Mouse (Mus musculus) c-Kit-negative CD71-positive TER-119-positive erythroid progenitor cells, embryonic 14.5 days (primary cell): ENCODE results near the gene B3gntl1.

Source experiments
- DNase-seq: peaks from one replicate; pipeline ENCODE4 v3.0.0-alpha.2; 2013; ENCODE audit warnings: low read depth, low spot score

The B3gntl1 gene

DNA sequence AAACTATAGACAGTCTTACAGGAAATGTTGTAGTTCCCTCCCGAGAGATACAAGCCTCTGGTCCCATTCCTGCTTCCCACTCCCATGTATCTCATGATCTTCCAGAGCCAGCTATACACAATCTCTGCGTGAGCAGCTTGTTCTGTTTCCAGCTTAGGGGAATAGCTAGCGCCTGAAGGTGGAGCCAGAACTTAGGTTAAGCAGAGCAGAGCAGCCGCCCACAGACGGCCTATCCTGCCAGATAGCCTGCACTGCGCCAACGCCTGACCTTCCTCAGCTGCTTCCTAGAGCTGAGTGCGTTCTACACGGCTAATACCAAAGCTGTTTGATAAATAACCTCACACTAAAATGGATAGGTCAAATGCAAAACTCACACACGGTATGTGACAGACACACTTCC lies 23.1 kb downstream of the B3gntl1 start:
- DNase-seq: no peak

- DNase-seq: no peak
Measured at GRCm38 (mm10) chr11:121648166-121648565, 24.8 kb downstream of the B3gntl1 start.

- no peak for DNase-seq
Measured at GRCm38 (mm10) chr11:121647321-121647720, 25.6 kb downstream of the B3gntl1 start.

- DNase-seq: no peak
Measured at GRCm38 (mm10) chr11:121645394-121645793, 27.6 kb downstream of the B3gntl1 start.

GRCm38 (mm10) chr11:121641501-121642145 lies 31.3 kb downstream of the B3gntl1 start:
- no peak for DNase-seq

DNA sequence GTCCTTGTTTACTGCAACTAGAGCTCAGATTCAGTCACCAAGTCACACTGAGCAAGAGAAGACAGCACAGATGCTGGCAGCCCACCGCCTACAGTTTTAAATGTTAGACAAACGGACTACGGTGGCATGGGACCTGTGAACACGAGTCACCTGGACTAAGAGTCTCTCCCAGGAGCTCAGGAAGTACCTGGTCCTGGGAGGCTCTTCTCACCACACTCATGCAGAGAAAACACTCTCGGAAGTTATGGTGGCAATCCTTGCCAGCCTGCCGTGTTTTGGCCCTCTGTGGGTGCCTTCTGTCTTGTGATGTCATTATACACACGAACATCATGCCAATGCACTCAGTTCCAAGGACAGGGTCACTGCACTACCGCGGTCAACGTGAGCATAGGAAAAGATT lies 36.3 kb downstream of the B3gntl1 start:
- DNase-seq: no peak

DNA sequence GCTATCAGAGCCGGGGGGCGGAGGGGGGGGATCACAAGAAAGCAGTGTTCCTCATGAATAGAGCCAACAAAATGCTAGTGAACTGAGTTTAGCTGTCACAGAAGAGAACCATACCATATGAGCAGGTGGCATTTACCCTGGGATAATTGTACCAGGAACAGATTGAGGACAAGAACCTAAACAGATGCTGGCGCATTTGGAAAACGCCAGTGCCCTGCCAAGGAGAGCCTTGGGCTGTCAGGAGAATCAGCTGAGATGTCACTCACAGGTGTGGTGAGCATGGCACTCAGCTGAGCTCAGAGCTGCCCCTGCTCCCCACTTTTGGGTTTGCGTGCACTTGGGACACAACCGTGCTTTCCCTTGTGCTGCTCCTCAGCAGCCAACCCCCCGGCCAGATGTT lies 41.5 kb downstream of the B3gntl1 start:
- no peak for DNase-seq

DNA sequence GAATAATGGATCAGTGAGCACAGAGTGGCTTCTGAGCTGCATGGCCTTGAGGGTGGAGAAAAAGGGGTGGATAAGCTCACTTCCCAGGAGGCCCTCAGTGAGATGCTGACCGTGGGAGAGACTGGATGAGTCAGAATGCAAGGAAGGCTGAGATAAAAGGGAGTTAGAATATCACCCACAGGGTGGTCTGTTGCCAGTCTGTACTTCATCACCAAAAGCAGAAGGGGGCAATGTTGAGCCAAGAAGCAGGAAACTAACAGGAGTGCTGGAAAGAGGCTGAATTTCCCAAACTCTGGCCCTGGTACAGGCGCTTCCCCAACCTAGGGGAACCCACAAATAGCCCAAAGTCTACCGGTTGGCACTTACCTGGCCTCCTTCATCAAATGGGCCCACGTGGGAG lies 42.5 kb downstream of the B3gntl1 start:
- DNase-seq: no peak

- DNase-seq: no peak
Measured at GRCm38 (mm10) chr11:121629529-121629928, 43.4 kb downstream of the B3gntl1 start.

GRCm38 (mm10) chr11:121627521-121627920 lies 45.4 kb downstream of the B3gntl1 start:
- no peak for DNase-seq

- DNase-seq: no peak
Measured at GRCm38 (mm10) chr11:121625007-121625406, 47.9 kb downstream of the B3gntl1 start.

DNA sequence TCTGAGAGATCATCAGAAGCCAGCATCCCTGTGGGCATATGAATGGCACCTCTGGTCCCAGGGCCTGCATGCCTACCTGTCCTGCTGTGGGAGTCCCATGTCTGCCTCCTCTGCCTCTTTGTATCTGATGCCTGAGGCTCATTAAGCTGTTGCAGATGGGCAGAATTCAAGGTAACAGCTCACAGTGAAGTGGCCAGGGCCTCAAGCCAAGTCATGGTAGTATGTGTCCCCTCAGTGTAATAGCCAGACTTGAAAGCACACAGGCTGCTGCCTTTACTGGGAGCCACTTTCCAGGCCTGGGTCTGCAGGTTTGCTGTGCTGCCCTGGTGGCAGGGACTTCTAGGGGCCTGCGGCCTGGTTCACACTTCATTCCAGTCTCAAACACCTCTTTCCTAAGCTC lies 55.6 kb downstream of the B3gntl1 start:
- no peak for DNase-seq

- DNase-seq: no peak
Measured at GRCm38 (mm10) chr11:121616501-121616900, 56.5 kb downstream of the B3gntl1 start.

DNA sequence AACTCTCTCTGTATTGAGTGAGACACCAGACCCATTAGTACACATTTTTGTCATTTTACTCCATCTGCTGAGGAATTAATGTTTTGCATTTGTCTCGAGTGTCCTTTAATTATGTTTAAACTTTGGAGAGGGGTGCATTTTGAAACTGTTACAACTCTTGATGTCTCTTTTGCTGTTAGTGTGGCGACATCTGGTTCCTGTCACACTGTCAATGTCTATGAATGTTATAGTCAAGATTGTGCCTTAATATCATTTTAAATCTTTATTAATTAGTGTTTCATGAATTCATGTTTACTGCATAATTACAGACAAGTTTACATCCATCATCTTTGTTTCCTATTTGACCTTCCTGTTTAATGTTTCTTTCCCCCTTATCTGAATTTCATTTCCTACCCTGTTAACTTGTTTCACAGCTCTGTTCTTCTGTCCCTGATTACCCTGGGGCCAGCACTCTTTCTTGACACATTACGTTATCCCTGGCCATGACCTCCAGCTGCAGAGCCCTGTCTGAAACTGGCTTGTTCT lies 56.9 kb downstream of the B3gntl1 start:
- DNase-seq: no peak

- DNase-seq: no peak
Measured at GRCm38 (mm10) chr11:121610976-121611375, 62.0 kb downstream of the B3gntl1 start.

- no peak for DNase-seq
Measured at GRCm38 (mm10) chr11:121605604-121606003, 67.3 kb downstream of the B3gntl1 start.

- no peak for DNase-seq
Measured at GRCm38 (mm10) chr11:121601422-121601821, 71.5 kb downstream of the B3gntl1 start.

- DNase-seq: no peak
Measured at GRCm38 (mm10) chr11:121597254-121597653, 75.7 kb downstream of the B3gntl1 start.

DNA sequence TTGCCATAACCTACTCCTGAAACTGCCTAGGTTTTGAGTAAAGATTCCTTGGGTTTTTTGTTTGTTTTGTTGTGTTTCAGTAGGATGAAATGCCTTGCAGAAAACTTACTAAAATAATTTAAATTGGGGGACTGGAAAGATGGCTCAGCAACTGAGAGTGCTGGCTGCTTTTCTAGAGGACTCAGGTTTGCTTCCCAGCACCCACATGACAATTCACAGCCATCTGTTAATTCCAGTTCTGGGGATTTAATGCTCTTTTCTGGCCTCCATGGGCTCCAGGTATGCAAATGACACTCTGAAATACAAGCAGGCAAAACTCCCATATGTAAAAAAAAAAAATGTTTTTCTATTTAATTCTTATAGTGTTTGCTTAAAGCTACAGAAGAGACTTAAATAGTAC lies 91.1 kb downstream of the B3gntl1 start:
- no peak for DNase-seq
